Mouse (Mus musculus) erythroid progenitor cell, adult 5-6 weeks (primary cell): ENCODE data around the gene Gm21983. TPM values are rescaled to one million over a fixed set of nuclear protein-coding genes. Genes with fewer than 3 reads are reported as not detected.

Experiments
- ATAC-seq: replicated peaks from 2 replicates; pipeline ENCODE4 v1.8.0; 2016; ENCODE audit warnings: moderate number of reproducible peaks, mild to moderate bottlenecking, moderate TSS enrichment, inconsistent platforms; ENCODE audit not compliant: poor library complexity, low FRiP score, severe bottlenecking
- total RNA-seq, 2 experiments: library from RNA; stranded (forward) in 1 of 2; stranded (reverse) in 1 of 2; fragments of 150-400 nt in 1 of 2; fragments of 186-747, 209-891 nt in 1 of 2; gene quantifications; 2 replicates each; pipeline versions ENCODE4 v1.2.3 to v1.2.4; 2015 to 2017; ENCODE audit warnings: low replicate concordance in 2 of 2

Gene Gm21983
- total RNA-seq, 2 experiments from 2014 or later, result not detected

- ATAC-seq, result no peak
Measured at GRCm38 (mm10) chr7:27163450-27163805, 17.5 kb downstream of the Gm21983 start.

- no peak for ATAC-seq
Measured at GRCm38 (mm10) chr7:27162780-27163449, 18.0 kb downstream of the Gm21983 start.

GRCm38 (mm10) chr7:27161744-27162143, 19.1 kb downstream of the Gm21983 start:
- ATAC-seq, result no peak

- ATAC-seq, result no peak
Measured at GRCm38 (mm10) chr7:27160921-27161320, 20.0 kb downstream of the Gm21983 start.

- peak; percentile 79 for ATAC-seq
Measured at GRCm38 (mm10) chr7:27159882-27160281, 21.0 kb downstream of the Gm21983 start.

- no peak for ATAC-seq
Measured at GRCm38 (mm10) chr7:27159256-27159655, 21.6 kb downstream of the Gm21983 start.

- ATAC-seq, result no peak
Measured at GRCm38 (mm10) chr7:27158171-27158570, 22.7 kb downstream of the Gm21983 start.

- ATAC-seq, result no peak
Measured at GRCm38 (mm10) chr7:27156005-27156404, 24.9 kb downstream of the Gm21983 start.

GRCm38 (mm10) chr7:27153205-27153764, 27.6 kb downstream of the Gm21983 start, which contains the start of gene Cyp2t4:
Gene Cyp2t4 (plus strand): TSS chr7:27153714.
- peak; percentile 43; the same call in 1 of the 2 replicates for ATAC-seq

- ATAC-seq, result no peak
Measured at GRCm38 (mm10) chr7:27136410-27136996, 44.4 kb downstream of the Gm21983 start.

- no peak for ATAC-seq
Measured at GRCm38 (mm10) chr7:27133757-27134156, 47.1 kb downstream of the Gm21983 start.

- no peak for ATAC-seq
Measured at GRCm38 (mm10) chr7:27133156-27133555, 47.7 kb downstream of the Gm21983 start.

- no peak for ATAC-seq
Measured at GRCm38 (mm10) chr7:27132588-27132987, 48.3 kb downstream of the Gm21983 start.

GRCm38 (mm10) chr7:27131387-27131786, 49.5 kb downstream of the Gm21983 start:
- ATAC-seq, result no peak

- no peak for ATAC-seq
Measured at GRCm38 (mm10) chr7:27130521-27131370, 50.1 kb downstream of the Gm21983 start.

- no peak for ATAC-seq
Measured at GRCm38 (mm10) chr7:27129811-27130210, 51.1 kb downstream of the Gm21983 start.

GRCm38 (mm10) chr7:27128946-27129345, 51.9 kb downstream of the Gm21983 start:
- no peak for ATAC-seq

- ATAC-seq, result no peak
Measured at GRCm38 (mm10) chr7:27128162-27128561, 52.7 kb downstream of the Gm21983 start.

- ATAC-seq, result no peak
Measured at GRCm38 (mm10) chr7:27124969-27125368, 55.9 kb downstream of the Gm21983 start.

- ATAC-seq, result no peak
Measured at GRCm38 (mm10) chr7:27124305-27124832, 56.5 kb downstream of the Gm21983 start.
